Mouse (Mus musculus) midbrain, embryonic 14.5 days (tissue): ENCODE measurements around the gene Lrp5. TPM values are rescaled to one million over a fixed set of nuclear protein-coding genes. Genes with fewer than 3 reads are reported as not detected.

Source experiments
- ATAC-seq: fragments of 200-750 bp; cut with Nextera tagmentation; 2 replicates; pipeline ENCODE4 v1.8.0; 2017; ENCODE audit warnings: moderate number of reproducible peaks, moderate library complexity; ENCODE audit not compliant: low FRiP score, low TSS enrichment
- DNase-seq: peaks from one replicate; pipeline ENCODE4 v3.0.0-alpha.2; 2015
- H3K27ac ChIP-seq: fragments of 300-500 bp; sonication (generic); replicated peaks from 2 replicates; pipeline ENCODE4 v1.5.1; 2014; ENCODE audit warnings: mild to moderate bottlenecking, low read depth, low read length, moderate library complexity
- H3K27me3 ChIP-seq: fragments of 300-500 bp; sonication (generic); 2 replicates; pipeline ENCODE4 v1.6.1; 2014; ENCODE audit warnings: low read length, control low read depth, mixed read lengths; ENCODE audit not compliant: control insufficient read depth, insufficient read depth
- H3K36me3 ChIP-seq: fragments of 300-500 bp; sonication (generic); 2 replicates; pipeline ENCODE4 v1.6.1; 2014; ENCODE audit warnings: low read length, control low read depth; ENCODE audit not compliant: control insufficient read depth, insufficient read depth
- H3K4me1 ChIP-seq: fragments of 300-500 bp; sonication (generic); 2 replicates; pipeline ENCODE4 v1.6.1; 2014; ENCODE audit warnings: mild to moderate bottlenecking, antibody characterized with exemption, low read length, control low read depth; ENCODE audit not compliant: control insufficient read depth, insufficient read depth
- H3K4me2 ChIP-seq: fragments of 300-500 bp; sonication (generic); 2 replicates; pipeline ENCODE4 v1.6.1; 2014; ENCODE audit warnings: mild to moderate bottlenecking, low read length, moderate library complexity
- H3K4me3 ChIP-seq: fragments of 300-500 bp; sonication (generic); replicated peaks from 2 replicates; pipeline ENCODE4 v1.5.1; 2014; ENCODE audit warnings: low read depth, low read length
- H3K9ac ChIP-seq: fragments of 300-500 bp; sonication (generic); replicated peaks from 2 replicates; pipeline ENCODE4 v1.6.1; 2014; ENCODE audit warnings: mild to moderate bottlenecking, low read length, moderate library complexity
- H3K9me3 ChIP-seq: fragments of 300-500 bp; sonication (generic); 2 replicates; pipeline ENCODE4 v1.6.1; 2016; ENCODE audit warnings: low read length, control low read depth, mixed read lengths; ENCODE audit not compliant: control insufficient read depth
- WGBS: fragments of 180-500 bp; shearing (Covaris S2); extraction: QIAGEN DNeasy Blood & Tissue Kit; methylation state at CpG from one replicate; pipeline ENCODE4 v1.1.7; 2014; 5-methylcytosine and 5-hydroxymethylcytosine counted together
- polyA plus RNA-seq: library from polyadenylated mRNA; unstranded; fragments of >200 nt; fragmentation: Nextera tagmentation; extraction: Ambion mirVana; gene quantifications from 2 replicates; pipeline ENCODE4 v1.2.1, GENCODE M21; 2014

The Lrp5 gene
- polyA plus RNA-seq, 1 experiment from 2014 or later, result 1.3 TPM

DNA sequence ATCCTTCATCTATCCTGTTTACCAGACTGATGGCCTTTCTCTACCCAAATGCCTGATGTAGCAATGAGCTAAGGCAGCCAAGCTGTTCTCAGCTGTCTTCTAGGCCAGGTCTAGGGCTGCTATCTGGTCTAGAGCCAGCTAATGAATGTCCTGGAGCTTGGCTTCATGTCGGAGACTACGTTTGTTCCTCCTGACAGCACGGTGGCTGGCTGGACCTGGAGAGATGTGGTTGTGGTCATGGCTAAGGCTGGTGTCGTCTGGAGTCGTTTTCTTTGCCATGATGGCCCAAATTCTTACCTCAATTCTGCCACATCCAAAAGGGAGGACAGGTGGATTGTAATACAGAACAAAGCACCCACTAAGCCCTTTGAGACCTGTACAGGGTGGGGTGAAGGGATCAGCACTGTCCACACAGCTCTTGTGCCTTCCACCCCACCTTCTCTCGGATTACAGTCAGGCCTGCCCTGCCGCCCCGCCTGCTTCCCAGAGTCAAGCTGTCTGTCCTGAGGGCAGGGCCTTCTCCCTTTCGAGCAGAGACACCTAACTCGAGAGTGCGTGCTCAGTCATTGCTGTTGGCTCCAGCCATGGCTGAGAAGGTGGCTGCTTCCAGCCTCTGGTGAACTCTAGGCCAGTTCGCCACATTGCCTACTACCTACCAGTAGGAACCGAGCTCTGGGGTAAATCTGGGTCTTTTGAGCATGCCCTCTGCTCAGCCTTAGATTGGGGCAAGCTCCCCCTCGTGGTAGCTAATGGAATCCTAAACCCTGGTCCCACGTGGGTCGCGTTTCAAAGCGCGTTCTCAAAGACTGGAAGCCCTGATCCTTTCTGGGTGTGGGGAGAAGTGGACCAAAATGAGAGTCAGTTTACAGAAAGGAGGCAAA lies 32.4 kb upstream of the Lrp5 start:
- Histone ChIP-seq H3K36me3 (peaks cover 43% of the 10 kb centered on the region), H3K27me3 (no peaks in the 10 kb centered on the region), H3K4me2 (peak overlapping the region; percentile 66), H3K4me1 (0 out of 2 replicates have a peak, but pooled peaks cover 9% of the 10 kb centered on the region), H3K27ac (no peak overlapping the region), H3K9me3 (no peaks in the 10 kb centered on the region), H3K9ac (peak overlapping the region; percentile 29; the same call in 1 of the 2 replicates), H3K4me3 (peak overlapping the region; percentile 31)
- 43% methylated on average over 19 of the region's 19 CpGs for WGBS
- ATAC-seq, result peak; percentile 58
- peak; percentile 79 for DNase-seq

DNA sequence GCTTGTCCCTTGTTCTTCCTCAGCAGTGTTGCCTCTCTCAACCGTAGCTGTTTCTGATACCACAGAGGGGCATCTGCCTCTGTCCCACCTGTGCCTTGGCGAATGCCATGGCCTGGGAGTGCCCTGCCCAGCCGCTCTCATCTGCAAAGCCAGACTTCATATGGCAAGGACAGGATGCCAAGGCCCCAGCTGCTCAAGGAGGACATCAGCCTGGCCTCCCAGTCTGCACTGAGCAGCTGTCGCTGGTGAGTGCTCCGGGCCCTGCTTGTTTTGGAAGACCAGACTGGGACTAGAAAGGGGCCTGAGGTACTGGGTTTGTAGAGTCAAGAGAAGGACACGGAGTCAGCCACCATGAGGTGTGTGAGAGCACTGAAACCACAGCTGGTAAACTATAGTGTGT lies 28.0 kb upstream of the Lrp5 start:
- 93% methylated on average over 6 of the region's 6 CpGs for WGBS
- Histone ChIP-seq H3K9ac (no peak overlapping the region; the same call in 1 of the 2 replicates), H3K27me3 (no peaks in the 10 kb centered on the region), H3K27ac (no peak overlapping the region), H3K4me3 (no peak overlapping the region), H3K36me3 (peaks cover 49% of the 10 kb centered on the region), H3K4me1 (peaks cover 11% of the 10 kb centered on the region), H3K4me2 (no peak overlapping the region), H3K9me3 (no peaks in the 10 kb centered on the region)
- DNase-seq (no peak), ATAC-seq (no peak)

DNA sequence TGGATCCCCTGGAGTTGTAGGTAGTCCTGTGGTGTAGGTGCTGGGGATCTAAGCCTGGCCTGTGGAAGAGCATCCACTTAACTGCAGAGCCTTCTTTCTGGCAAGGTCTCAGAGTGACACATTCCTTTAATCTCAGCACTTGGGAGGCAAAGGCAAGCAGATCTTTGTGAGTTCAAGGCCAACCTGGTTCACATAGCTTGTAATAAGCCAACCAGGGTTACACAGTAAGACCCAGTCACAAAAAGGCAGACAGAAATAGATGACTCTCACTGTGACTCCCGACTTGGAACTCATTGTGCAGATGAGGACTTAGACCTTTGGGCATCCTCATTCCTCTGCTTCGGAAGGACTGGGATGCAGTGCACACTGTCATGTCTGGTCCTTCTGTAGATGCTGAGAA lies 24.1 kb upstream of the Lrp5 start:
- 89% methylated on average over 2 of the region's 2 CpGs for WGBS
- no peaks in the 10 kb centered on the region for H3K9me3 ChIP-seq
- H3K4me1 ChIP-seq, result peaks cover 12% of the 10 kb centered on the region
- no peak overlapping the region for H3K9ac ChIP-seq
- no peak overlapping the region for H3K4me2 ChIP-seq
- no peak overlapping the region for H3K4me3 ChIP-seq
- H3K27me3 ChIP-seq, result no peaks in the 10 kb centered on the region
- DNase-seq (no peak), ATAC-seq (no peak)
- H3K27ac ChIP-seq, result no peak overlapping the region
- H3K36me3 ChIP-seq, result peaks cover 18% of the 10 kb centered on the region

DNA sequence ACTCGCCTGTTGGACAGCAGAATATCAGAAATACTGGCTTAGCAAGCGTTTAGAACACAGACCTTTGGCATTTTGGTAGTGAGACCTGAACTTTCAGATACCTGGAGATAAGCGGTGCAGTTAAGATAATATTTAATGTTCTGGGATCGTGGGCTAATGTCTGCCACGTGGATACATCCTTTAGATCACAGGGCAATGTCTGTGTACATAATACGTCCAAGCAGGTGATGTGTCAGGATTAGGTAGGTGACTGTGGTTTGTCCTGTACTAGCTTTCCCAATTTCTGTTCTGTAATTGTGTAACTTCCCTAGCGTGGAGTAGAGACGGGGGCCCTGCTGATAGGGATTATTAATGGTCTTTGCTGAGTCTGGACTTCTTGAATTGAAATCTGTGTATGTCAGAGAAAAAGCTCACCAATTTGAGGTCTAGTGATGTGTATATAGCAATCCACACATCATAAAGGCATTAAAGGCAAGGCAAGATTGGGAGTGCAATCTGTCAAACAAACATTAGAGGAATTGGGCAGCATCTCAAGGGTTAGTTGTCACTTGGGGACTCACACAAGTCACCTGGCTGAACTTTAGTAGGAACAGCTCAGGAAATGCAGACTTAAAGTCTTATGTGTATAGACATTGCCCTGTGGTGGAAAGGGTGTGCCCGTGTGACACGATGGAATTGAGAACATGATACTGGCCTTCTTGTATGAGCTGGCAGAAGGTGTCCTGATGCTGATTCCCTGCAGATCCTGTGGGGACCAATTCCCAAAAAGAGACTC lies 22.8 kb upstream of the Lrp5 start:
- peak overlapping the region; percentile 76 for H3K9ac ChIP-seq
- peaks cover 12% of the 10 kb centered on the region for H3K4me1 ChIP-seq
- ATAC-seq (no peak), DNase-seq (no peak)
- 0 out of 2 replicates have a peak, but pooled peaks cover 8% of the 10 kb centered on the region for H3K36me3 ChIP-seq
- H3K27ac ChIP-seq, result no peak overlapping the region
- no peaks in the 10 kb centered on the region for H3K27me3 ChIP-seq
- H3K9me3 ChIP-seq, result no peaks in the 10 kb centered on the region
- WGBS, result 46% methylated on average over 10 of the region's 10 CpGs
- H3K4me3 ChIP-seq, result peak overlapping the region; percentile 83
- H3K4me2 ChIP-seq, result peak overlapping the region; percentile 62

DNA sequence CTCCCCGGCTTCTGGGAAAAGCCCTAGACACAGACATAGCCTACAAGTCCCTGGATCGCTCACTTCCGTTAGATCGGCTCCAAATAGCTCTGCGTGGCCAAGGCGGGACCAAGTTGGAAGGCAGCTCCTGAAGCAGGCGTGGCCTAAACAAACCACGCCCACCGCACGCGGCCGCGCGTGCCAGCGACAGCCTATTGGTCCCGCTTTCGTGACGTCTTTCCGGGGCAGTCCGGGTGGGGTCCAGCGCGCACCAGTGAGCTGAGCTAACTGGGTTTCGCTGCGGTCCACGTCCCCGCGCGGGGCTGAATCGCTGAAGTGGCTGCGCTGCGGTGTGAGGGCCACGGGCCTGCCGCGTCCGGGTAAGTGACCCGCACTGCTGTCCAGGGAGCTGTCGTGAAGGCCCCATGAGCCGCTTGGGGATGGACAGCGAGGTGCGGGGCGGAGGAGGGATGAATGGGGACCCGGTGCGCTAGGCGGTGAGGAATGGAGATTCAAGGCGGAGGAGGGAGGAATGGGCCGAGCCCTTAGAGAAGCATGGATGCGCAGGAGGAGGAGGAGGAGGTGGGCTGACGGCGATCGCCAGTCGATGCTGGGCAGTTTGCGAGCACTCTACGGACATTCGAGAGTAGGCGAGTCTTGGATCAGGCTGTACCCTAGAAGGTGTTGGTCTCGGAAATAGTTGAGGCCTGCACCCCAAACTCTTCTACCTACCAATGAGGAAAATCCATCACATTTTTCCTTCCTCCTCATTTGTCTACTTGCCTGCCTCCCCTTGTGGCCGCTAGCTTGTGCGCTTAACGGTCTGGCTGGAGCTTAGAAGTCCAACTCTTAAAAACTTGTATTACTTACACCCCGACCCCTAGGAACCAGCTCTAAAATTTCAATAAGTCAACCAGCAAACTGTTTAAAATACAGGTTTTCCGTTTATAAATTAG lies 22.0 kb upstream of the Lrp5 start, which contains the start of gene 1810055G02Rik:
1810055G02Rik (plus strand) TSS at position 216 of the 935 bp plus-strand sequence.
- WGBS, result under 1% methylated on average over 61 of the region's 61 CpGs
- no peaks in the 10 kb centered on the region for H3K27me3 ChIP-seq
- peak within 1 kb of the TSS; percentile 76 for H3K9ac ChIP-seq
- peaks cover 12% of the 10 kb centered on the region for H3K4me1 ChIP-seq
- ATAC-seq (peak; percentile 98), DNase-seq (peak; percentile 99)
- H3K9me3 ChIP-seq, result no peaks in the 10 kb centered on the region
- peak within 1 kb of the TSS; percentile 62 for H3K4me2 ChIP-seq
- H3K4me3 ChIP-seq, result peak within 1 kb of the TSS; percentile 83
- peak within 1 kb of the TSS; percentile 87 for H3K27ac ChIP-seq
- 0 out of 2 replicates have a peak, but pooled peaks cover 5% of the 10 kb centered on the region for H3K36me3 ChIP-seq

DNA sequence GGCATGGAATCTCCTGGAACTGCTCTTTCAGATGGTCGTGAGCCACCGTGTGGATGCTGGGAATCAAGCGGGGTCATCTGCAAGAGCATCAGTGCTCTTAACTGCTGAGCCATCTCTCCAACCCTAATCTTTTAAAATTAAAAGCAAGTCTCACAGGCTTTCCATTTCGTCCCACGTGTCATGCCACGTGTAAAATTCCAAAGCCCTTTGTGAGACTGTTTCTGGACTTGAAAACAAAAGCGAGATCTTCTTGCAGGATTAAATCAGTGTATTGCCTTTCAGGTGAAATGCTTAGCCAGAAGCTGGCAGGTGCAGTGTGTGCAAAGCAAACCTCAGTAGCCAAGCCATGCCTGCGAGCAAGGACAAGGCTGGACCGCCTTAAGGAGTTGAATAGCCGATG lies 21.2 kb upstream of the Lrp5 start:
- Histone ChIP-seq H3K4me2 (peak overlapping the region; percentile 62), H3K9me3 (no peaks in the 10 kb centered on the region), H3K27me3 (no peaks in the 10 kb centered on the region), H3K9ac (peak overlapping the region; percentile 76), H3K27ac (peak overlapping the region; percentile 87), H3K36me3 (0 out of 2 replicates have a peak, but pooled peaks cover 5% of the 10 kb centered on the region), H3K4me1 (peaks cover 12% of the 10 kb centered on the region), H3K4me3 (peak overlapping the region; percentile 83)
- DNase-seq (no peak), ATAC-seq (no peak)
- 34% methylated on average over 10 of the region's 10 CpGs for WGBS

DNA sequence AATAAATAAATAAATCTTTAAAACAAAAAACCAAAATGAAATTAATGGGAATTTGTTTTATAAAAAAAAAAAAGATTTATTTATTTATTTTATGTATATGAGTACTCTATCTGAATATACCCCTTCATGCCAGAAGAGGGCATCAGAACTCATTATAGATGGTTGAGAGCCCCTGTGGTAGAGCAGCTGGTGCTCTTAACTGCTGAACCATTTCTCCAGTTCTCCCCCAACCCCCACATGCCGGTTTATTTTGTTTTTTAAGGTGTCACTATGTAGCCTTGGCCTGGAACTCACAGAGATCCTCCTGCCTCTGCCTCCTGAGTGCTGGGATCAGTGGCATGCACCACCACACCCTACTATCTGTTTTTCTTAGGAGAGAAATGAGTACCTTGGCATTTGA lies 19.9 kb upstream of the Lrp5 start:
- DNase-seq (no peak), ATAC-seq (no peak)
- Histone ChIP-seq H3K9me3 (no peaks in the 10 kb centered on the region), H3K27ac (no peak overlapping the region), H3K36me3 (0 out of 2 replicates have a peak, but pooled peaks cover under 1% of the 10 kb centered on the region), H3K4me3 (no peak overlapping the region), H3K9ac (no peak overlapping the region), H3K27me3 (no peaks in the 10 kb centered on the region), H3K4me2 (no peak overlapping the region), H3K4me1 (peaks cover 12% of the 10 kb centered on the region)
- 69% methylated on average over 1 of the region's 1 CpGs for WGBS

DNA sequence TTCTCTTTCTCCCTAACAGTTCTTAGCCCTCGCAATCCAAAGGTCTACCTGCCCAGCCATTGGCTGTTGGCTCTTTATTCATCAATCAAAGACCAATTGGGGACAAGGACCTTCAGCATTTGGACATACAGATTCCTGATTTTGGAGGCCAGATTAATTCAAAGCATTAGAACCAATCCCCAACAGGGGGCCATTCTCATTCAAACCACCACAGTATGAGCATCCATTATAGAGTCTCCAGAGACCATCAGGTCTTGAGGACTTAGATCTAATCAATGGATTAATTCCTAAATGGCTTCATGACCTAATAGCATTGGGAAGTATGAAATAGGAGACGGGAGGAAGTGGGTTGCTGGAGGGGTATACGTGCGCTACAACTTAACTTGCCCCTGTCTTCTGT lies 16.1 kb upstream of the Lrp5 start:
- DNase-seq, result no peak
- no peak overlapping the region for H3K9ac ChIP-seq
- 79% methylated on average over 4 of the region's 4 CpGs for WGBS
- no peaks in the 10 kb centered on the region for H3K36me3 ChIP-seq
- no peaks in the 10 kb centered on the region for H3K4me1 ChIP-seq
- no peaks in the 10 kb centered on the region for H3K27me3 ChIP-seq
- no peak overlapping the region for H3K27ac ChIP-seq
- no peak overlapping the region for H3K4me2 ChIP-seq
- no peaks in the 10 kb centered on the region for H3K9me3 ChIP-seq
- ATAC-seq, result no peak
- no peak overlapping the region for H3K4me3 ChIP-seq
